Mouse (Mus musculus): Measurements from ENCODE around the gene Crebbp.

- TF ChIP-seq CTCF (IDR thresholded peaks at IDR 0.05; ENCODE audit: control insufficient read depth, insufficient read depth, low read length), result peak; percentile 2; the same call in 1 of the 2 replicates
- TF ChIP-seq POLR2A (IDR thresholded peaks at IDR 0.05; ENCODE audit: borderline replicate concordance, control insufficient read depth, low read depth, low read length), result no peak; the same call in 1 of the 2 replicates
Observed at GRCm38 (mm10) chr16:4212963-4213798, 616 bp downstream of the Crebbp start.
